Mouse (Mus musculus): Measurements from ENCODE around the gene Ocm. TPM values are rescaled to one million over a fixed set of nuclear protein-coding genes. Genes with fewer than 3 reads are reported as not detected.
"Not testable (repeated sequence)": the region's sequence is repeated elsewhere in the genome, so short reads cannot be mapped to it uniquely, and the experiment has no call there.

Gene Ocm
- 1.1 and 1.8 TPM in 2 replicates for polyA plus RNA-seq (2012; rRNA removed)

DNA sequence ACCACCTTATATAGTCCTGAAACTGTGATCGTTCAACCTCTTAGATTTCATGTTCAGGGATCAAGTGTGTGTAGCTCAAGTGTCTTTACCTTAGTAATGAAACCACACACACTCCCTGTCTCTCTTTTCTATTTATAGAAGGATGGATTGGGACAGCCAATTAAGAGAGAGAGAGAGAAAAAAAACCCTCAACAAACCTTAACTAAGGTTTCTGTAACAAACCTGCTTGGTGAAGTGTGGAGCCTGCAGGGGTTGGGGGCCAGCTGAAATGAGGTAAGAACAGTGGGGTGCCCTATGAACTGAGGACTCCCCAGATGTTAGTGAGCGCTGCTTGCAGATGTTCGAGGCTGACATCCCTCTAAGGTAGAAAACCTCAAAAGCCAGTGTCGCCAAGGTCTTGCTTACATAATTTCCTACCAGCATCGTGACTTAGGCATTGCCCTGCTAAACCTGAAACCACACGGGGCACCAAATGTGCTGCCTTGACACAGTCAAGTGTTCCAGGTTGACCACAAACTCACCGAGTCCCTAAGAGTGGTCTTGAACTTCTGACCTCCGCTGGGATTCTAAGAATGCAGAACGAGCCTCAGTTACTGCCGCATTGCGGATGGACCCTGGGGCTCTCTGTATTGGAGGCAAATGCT is at the start of gene Ocm:
Gene Ocm (minus strand): TSS at position 51 of the 644 bp plus-strand sequence.
- no peak for DNase-seq (ENCODE audit: extremely low spot score in 1 of 2, low spot score in 1 of 2)

DNA sequence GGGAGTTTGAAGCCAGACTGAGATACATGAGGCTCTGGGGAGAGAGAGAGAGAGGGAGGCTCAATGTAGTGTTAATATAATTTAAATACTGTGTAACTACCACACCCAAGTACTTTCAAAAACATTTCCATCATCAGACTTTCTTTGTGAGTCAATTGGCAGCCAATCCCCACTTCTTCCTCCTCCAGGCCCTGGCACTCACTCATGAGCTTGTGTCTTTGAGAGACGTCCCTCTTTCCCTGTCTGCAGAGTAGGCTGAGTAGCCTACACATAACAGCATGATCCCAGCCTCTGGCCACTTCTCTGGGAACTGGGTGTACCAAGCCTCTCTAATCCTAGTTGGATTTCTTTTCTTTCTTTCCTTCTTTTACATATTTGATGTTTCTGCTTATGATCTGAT is 44.8 kb upstream of the Ocm start:
- DNase-seq (ENCODE audit: extremely low spot score in 1 of 2, low spot score in 1 of 2): peak in 1 of 2 experiments; percentile 39

DNA sequence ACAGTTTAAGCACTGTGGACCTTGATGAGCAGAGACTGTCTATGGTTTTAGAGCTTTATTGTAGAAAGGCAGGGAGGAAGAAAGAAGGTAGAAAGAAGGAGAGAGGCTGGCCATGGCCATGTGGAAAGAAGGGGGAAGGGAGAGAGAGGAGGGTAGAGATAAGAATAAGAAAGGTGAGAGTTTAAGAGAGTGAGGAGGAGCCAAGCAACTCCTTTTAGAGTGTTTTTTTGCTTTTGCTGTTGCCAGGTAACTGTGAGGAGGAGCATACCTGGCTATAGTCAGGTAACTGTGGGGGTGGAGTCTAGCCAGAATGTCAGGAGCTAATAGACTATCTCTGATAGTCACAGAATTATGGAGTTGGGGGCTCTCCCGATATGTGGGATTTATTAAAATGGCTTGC is 43.6 kb upstream of the Ocm start:
- no peak for DNase-seq (ENCODE audit: extremely low spot score in 1 of 2, low spot score in 1 of 2)

GRCm38 (mm10) chr5:144066036-144066435 is 39.6 kb upstream of the Ocm start:
- DNase-seq (ENCODE audit: extremely low spot score in 1 of 2, low spot score in 1 of 2): no peak

DNA sequence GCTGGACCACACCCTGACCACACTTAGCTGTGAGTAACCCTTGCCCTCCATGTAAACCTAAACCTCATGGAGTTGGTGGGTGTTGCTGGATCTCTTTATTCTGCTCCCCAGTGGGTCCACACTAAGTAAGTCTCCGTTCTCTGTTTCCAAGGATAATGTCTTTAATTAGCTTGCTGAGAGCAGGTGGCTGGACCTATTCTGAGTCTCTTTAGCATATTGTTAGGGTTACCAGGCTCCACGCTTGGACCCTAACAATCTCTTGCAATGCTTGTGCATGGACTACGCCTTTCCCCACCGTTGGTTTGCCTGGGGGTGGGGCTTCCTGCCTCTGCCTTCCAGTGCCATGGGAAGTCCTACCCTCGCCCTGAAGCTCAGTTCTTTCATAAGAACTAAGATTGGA is 37.6 kb upstream of the Ocm start:
- no peak for DNase-seq (ENCODE audit: extremely low spot score in 1 of 2, low spot score in 1 of 2)

DNA sequence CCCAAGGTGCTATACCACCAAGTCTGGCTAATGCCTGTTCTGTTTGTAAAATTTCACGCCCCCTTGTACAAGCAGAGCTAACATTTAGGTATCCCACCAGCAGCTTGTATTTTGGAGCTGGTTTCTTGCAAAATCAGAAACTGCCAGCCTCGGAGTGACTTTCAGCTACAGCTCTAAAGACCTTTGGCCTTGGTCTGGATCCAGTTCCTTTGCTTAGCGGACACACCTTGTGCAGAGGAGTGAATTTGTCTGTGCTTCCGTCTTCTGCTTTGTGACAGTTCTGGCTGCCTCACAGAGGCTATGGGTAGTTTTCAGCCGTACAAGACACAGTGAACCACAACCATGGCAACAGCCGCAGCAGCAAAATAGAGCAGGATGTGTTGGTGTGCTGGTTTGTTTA is 27.9 kb upstream of the Ocm start:
- no peak for DNase-seq (ENCODE audit: extremely low spot score in 1 of 2, low spot score in 1 of 2)

GRCm38 (mm10) chr5:144053450-144053849 is 27.0 kb upstream of the Ocm start:
- DNase-seq (ENCODE audit: extremely low spot score in 1 of 2, low spot score in 1 of 2): no peak

DNA sequence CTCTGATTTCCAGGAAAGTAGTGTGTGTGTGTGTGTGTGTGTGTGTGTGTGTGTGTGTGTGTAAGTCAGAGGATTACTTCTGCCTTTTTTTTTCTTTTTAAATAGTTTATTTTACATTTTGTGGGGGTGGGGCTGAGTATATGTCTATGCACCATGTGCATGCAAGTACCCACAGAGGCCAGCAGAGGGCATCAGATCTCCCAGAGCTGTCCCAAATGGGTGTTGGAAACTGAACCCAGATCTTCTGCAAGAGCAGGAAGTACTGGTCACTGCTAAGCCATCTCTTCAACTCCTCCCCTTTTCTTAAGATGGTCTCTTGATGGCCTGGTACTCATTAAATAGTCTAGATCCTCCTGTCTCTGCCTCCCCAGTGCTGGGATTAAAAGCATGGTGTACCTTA is 24.8 kb upstream of the Ocm start:
- no peak for DNase-seq (ENCODE audit: extremely low spot score in 1 of 2, low spot score in 1 of 2)

DNA sequence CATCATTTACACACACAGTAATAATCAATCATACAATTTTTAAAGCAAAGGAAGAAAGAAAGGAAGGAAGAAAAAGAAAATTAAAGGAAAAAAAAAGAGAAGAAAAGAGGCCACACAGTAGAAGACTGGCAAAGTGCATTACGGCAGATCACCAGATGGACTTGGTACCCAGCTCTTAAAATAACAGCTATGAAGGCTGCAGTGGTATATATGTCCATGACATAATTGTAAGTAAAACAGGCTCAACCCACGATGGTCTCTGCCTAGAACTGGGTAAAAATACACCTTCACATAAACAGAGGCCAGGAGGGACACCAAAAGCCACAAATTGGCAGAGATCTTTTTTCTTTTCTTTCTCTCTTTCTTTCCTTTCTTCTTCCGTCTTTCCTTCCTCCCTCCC is 23.4 kb upstream of the Ocm start:
- DNase-seq (ENCODE audit: extremely low spot score in 1 of 2, low spot score in 1 of 2): peak in 1 of 2 experiments; percentile 45

- peak; percentile 32 to 65 for DNase-seq (ENCODE audit: extremely low spot score in 1 of 2, low spot score in 1 of 2)
These were observed 20.9 kb upstream of the Ocm start for GRCm38 (mm10) chr5:144047324-144047723.

- DNase-seq (ENCODE audit: extremely low spot score in 1 of 2, low spot score in 1 of 2): peak in 1 of 2 experiments; percentile 42
These were observed 16.7 kb upstream of the Ocm start for GRCm38 (mm10) chr5:144043166-144043565.

GRCm38 (mm10) chr5:144040720-144041364 is 14.4 kb upstream of the Ocm start:
- peak in 1 of 2 experiments; percentile 87 for DNase-seq (ENCODE audit: extremely low spot score in 1 of 2, low spot score in 1 of 2)

GRCm38 (mm10) chr5:144039886-144040285 is 13.4 kb upstream of the Ocm start:
- DNase-seq (ENCODE audit: extremely low spot score in 1 of 2, low spot score in 1 of 2): no peak

GRCm38 (mm10) chr5:144039156-144039675 is 12.7 kb upstream of the Ocm start:
- no peak for DNase-seq (ENCODE audit: extremely low spot score in 1 of 2, low spot score in 1 of 2)

GRCm38 (mm10) chr5:144036952-144037351 is 10.5 kb upstream of the Ocm start:
- DNase-seq (ENCODE audit: extremely low spot score in 1 of 2, low spot score in 1 of 2): peak in 1 of 2 experiments; percentile 38

DNA sequence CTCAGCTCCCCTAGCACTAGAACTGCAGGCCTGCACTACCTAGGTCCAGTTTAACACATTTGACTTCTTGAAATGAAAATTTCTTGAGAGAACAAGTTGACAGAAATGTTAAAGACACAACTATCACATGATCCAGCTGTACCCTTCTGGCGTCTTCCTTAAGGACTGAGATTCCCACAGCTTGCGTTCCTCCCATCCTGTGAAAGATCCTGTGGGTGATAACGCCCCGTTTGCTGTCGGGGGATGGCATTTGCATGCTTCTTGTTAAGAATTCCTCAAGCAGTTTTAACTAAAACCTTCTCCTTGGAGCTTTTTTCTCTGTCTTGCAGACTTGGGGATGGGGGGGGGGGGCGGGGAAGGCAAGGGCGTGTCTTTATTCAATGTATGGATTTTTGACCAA is 8.1 kb upstream of the Ocm start:
- DNase-seq (ENCODE audit: extremely low spot score in 1 of 2, low spot score in 1 of 2): peak in 1 of 2 experiments; percentile 70

GRCm38 (mm10) chr5:144032491-144032890 is 6.0 kb upstream of the Ocm start:
- no peak for DNase-seq (ENCODE audit: extremely low spot score in 1 of 2, low spot score in 1 of 2)

- DNase-seq (ENCODE audit: extremely low spot score in 1 of 2, low spot score in 1 of 2): no peak
These were observed 10.6 kb downstream of the Ocm start for GRCm38 (mm10) chr5:144015845-144016244.

DNA sequence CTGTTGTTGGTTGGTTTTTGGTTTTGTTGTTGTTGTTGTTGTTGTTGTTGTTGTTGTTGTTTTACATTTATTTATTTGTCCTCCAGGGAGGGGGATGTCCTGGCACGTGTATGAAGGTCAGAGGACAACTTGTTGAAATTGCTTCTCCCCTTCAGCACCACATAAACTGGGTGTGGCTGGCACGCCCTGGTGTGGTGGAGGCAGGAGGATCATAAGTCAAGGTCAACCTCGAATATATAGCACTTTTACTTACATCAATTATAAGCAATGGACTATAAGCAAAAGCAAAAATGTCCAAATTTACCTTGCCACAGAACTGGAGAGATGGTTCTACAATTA is 11.2 kb downstream of the Ocm start:
- no peak for DNase-seq (ENCODE audit: extremely low spot score in 1 of 2, low spot score in 1 of 2)

DNA sequence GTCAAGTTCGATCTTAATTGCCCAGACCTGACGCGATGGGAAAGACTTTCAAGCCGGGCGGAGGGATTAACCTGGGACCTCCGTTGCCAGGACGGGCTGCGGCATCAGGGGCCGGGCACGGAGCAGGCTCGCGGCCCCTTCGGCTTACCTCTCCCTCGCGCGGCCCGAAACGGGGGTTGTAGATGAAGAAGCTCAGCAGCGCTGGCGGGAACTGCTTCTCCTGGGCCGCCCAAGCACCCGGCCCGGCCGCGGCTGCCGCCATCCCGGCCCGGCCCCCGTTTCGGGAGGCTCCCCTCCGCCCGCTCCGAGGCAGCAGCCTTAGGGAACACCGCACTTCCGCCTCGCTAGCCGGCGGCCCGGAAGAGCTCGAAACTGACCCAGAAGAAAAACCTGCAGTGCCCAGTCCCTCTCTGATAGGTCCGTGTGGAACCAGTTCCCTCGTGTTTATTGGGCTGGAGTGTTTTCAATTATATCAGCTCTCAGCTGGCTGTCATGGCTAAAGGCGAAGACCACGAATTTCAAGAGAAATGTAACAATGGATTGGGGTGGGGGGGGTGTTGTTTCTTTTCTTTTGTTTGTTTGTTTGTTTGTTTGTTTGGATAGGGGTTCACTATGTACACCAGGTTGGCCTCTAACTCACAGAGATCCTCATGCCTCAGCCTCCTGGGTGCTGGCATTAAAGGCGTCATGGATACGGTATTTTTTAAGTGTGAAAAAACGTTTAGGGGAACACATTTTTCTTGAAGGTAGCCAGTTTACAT is 11.7 kb downstream of the Ocm start, which contains the start of gene Ccz1:
Gene Ccz1 (minus strand): TSS at position 327 of the 761 bp plus-strand sequence.
- peak; percentile 45 to 79 for DNase-seq (ENCODE audit: extremely low spot score in 1 of 2, low spot score in 1 of 2)

DNA sequence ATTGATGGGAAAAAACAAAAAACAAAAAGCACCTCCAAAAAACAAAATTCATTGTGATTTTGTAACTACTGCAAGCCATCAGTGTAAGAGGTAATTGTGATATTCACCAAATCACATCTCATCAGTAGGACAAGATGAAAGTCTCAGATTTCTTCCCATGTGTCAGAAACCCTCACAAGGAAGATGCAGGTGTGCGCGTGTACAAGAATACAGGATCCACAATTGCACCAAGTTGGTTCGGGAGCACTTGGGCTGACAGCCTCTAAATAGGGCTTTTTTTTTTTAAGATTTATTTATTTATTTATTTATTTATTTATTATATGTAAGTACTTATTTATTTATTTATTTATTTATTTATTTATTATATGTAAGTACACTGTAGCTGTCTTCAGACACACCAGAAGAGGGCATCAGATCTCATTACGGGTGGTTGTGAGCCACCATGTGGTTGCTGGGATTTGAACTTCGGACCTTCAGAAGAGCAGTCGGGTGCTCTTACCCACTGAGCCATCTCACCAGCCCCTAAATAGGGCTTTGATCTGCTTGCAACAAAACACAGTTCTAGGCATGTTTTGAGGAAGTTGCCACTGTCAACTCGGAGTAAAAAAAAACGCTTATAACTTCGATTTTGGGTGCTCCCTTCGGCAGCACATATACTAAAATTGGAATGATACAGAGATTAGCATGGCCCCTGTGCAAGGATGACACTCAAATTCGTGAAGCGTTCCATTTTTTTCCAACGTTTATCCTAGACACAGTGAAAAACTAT is 12.9 kb downstream of the Ocm start:
- not testable (repeated sequence) for DNase-seq (ENCODE audit: extremely low spot score in 1 of 2, low spot score in 1 of 2)
